Mouse (Mus musculus) liver, embryonic 14.5 days (tissue): Measurements from ENCODE around the gene Ank2.

Experiments used
- CTCF ChIP-seq: IDR thresholded peaks from 2 replicates; pipeline ENCODE4 v1.5.1; 2016; ENCODE audit warnings: antibody characterized with exemption, low read depth, control low read depth
- EP300 ChIP-seq: IDR thresholded peaks from 2 replicates; pipeline ENCODE4 v1.6.1; 2016; ENCODE audit warnings: antibody characterized with exemption, low read depth

GRCm38 (mm10) chr3:127169114-127169513 is 330.0 kb downstream of the Ank2 start:
- TF ChIP-seq CTCF, result no peak
- no peak for TF ChIP-seq EP300
